Mouse (Mus musculus) hindbrain, embryonic 15.5 days (tissue): ENCODE results near the gene Zfp385b. TPM values are rescaled to one million over a fixed set of nuclear protein-coding genes. Genes with fewer than 3 reads are reported as not detected.

Experiments used
- ATAC-seq: fragments of 200-750 bp; cut with Nextera tagmentation; 2 replicates; pipeline ENCODE4 v1.8.0; 2017; ENCODE audit warnings: low read depth, moderate number of reproducible peaks, moderate TSS enrichment; ENCODE audit not compliant: low FRiP score
- H3K27ac ChIP-seq: fragments of 300-500 bp; sonication (generic); replicated peaks from 2 replicates; pipeline ENCODE4 v1.5.1; 2015; ENCODE audit warnings: mild to moderate bottlenecking, inconsistent platforms
- H3K27me3 ChIP-seq: fragments of 300-500 bp; sonication (generic); 2 replicates; pipeline ENCODE4 v1.6.1; 2015; ENCODE audit warnings: control low read depth, inconsistent platforms
- H3K36me3 ChIP-seq: fragments of 300-500 bp; sonication (generic); 2 replicates; pipeline ENCODE4 v1.6.1; 2015; ENCODE audit warnings: control low read depth, inconsistent platforms
- H3K4me1 ChIP-seq: fragments of 300-500 bp; sonication (generic); replicated peaks from 2 replicates; pipeline ENCODE4 v1.6.1; 2015; ENCODE audit warnings: control low read depth, inconsistent platforms
- H3K4me2 ChIP-seq: fragments of 300-500 bp; sonication (generic); 2 replicates; pipeline ENCODE4 v1.6.1; 2015; ENCODE audit warnings: moderate library complexity, mild to moderate bottlenecking, inconsistent platforms
- H3K4me3 ChIP-seq: fragments of 300-500 bp; sonication (generic); 2 replicates; pipeline ENCODE4 v1.5.1; 2015; ENCODE audit warnings: mild to moderate bottlenecking, inconsistent platforms
- H3K9ac ChIP-seq: fragments of 300-500 bp; sonication (generic); 2 replicates; pipeline ENCODE4 v1.6.1; 2015; ENCODE audit warnings: inconsistent platforms
- H3K9me3 ChIP-seq: fragments of 300-500 bp; sonication (generic); 2 replicates; pipeline ENCODE4 v1.6.1; 2016; ENCODE audit warnings: control low read depth, inconsistent platforms
- WGBS: fragments of 180-500 bp; shearing (Covaris S2); methylation state at CpG from one replicate; pipeline ENCODE4 v1.1.7; 2015; 5-methylcytosine and 5-hydroxymethylcytosine counted together
- polyA plus RNA-seq: library from polyadenylated mRNA; unstranded; fragments of >200 nt; fragmentation: Nextera tagmentation; extraction: Ambion mirVana; gene quantifications from 2 replicates; pipeline ENCODE4 v1.2.1, GENCODE M21; 2015

Zfp385b gene
- polyA plus RNA-seq = 12.9 and 13.3 TPM in 2 replicates

DNA sequence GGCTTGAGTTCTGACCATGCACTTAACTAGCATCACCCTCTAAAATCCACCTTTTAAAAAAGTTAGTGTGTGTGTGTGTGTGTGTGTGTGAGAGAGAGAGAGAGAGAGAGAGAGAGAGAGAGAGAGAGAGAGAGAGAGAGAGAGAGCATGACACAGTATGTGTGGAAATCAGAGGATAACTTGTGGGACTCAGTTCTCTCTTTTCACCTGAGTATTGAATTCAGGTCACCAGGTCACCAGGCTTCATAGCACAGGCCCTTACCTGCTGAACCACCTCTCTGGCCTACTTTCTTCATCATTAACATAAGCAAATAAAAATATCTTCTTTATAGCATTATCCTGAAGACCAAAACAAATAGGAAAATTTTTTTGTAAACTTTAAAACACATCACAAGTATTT lies at the start of gene Zfp385b:
Zfp385b (minus strand) TSS at position 101 of the 400 bp plus-strand sequence.
- no peaks in the 10 kb centered on the region for H3K36me3 ChIP-seq
- ATAC-seq = no peak
- H3K4me3 ChIP-seq = no peak within 1 kb of the TSS
- H3K27me3 ChIP-seq = peaks cover 17% of the 10 kb centered on the region
- no peak within 1 kb of the TSS for H3K4me2 ChIP-seq
- no peak within 1 kb of the TSS for H3K9ac ChIP-seq
- H3K4me1 ChIP-seq = peaks cover 15% of the 10 kb centered on the region
- no peak within 1 kb of the TSS for H3K27ac ChIP-seq
- no peaks in the 10 kb centered on the region for H3K9me3 ChIP-seq

DNA sequence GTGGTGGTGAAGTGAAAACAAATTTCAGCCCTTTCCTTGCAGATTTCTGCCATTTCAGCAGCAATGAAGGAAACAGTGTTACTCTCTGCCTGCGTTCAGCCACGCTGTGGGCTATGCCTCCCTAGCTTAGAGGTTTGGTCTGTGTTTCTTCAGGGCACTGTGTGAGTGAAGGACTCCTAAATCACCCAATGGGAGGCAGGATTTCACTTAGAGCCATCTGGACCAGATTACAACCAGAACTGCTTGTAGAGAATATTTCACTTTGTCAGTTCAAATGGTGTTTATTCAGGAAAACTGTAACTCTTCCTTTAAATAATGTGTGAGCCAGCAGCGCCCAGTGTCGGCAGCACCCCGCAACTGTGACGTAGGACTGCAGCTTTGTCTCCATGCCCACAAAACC lies 44.5 kb upstream of the Zfp385b start:
- Histone ChIP-seq H3K9ac (no peak overlapping the region), H3K4me1 (no peaks in the 10 kb centered on the region), H3K36me3 (no peaks in the 10 kb centered on the region), H3K27me3 (no peaks in the 10 kb centered on the region), H3K9me3 (no peaks in the 10 kb centered on the region), H3K4me2 (no peak overlapping the region), H3K4me3 (no peak overlapping the region), H3K27ac (no peak overlapping the region)
- WGBS = 71% methylated on average over 6 of the region's 6 CpGs
- no peak for ATAC-seq

DNA sequence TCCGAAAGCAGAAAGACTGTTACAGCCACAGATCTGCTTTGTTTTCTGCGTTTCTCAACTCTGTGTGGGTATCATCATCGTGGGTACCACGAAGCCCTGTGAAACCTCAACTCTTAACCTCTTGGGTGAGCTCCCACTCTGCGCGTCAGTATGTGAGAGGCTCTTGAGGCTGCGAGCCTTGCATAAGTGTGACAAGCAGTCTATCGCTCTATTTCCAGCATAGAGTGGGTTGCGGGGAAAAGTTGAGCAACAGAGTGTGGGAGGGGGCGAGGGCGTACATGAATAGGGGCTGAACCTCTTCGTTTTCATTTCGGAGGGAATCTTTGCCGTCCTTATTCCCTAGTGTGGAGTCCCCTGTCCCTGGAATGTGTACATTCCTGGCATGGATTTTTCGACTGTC lies 44.1 kb upstream of the Zfp385b start:
- Histone ChIP-seq H3K9me3 (no peaks in the 10 kb centered on the region), H3K4me2 (no peak overlapping the region), H3K27me3 (no peaks in the 10 kb centered on the region), H3K4me3 (no peak overlapping the region), H3K9ac (no peak overlapping the region), H3K4me1 (no peaks in the 10 kb centered on the region), H3K36me3 (no peaks in the 10 kb centered on the region), H3K27ac (no peak overlapping the region)
- WGBS = 82% methylated on average over 15 of the region's 15 CpGs
- ATAC-seq = no peak

DNA sequence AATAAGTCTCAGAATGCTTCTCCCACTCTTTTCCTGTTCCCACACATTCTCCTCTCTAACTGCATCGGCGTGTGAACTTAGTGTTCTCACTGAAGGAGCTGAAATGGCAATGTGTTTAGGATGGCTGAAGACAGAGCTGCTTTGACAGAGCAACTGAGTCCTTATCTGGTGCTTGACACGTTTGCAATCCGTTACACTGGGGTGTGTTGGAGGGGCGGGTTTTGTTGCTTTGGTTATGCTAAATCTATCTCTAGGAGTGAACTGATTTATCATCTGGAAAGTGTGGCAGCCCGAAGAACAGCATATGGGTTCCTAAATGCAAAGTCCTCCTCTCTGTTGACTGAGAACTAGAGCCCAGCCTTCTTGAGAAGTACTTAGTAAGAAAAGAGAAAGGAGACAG lies 22.0 kb upstream of the Zfp385b start:
- Histone ChIP-seq H3K4me1 (no peaks in the 10 kb centered on the region), H3K4me2 (no peak overlapping the region), H3K36me3 (no peaks in the 10 kb centered on the region), H3K4me3 (no peak overlapping the region), H3K9me3 (no peaks in the 10 kb centered on the region), H3K9ac (no peak overlapping the region), H3K27ac (no peak overlapping the region), H3K27me3 (no peaks in the 10 kb centered on the region)
- WGBS = 66% methylated on average over 6 of the region's 6 CpGs
- no peak for ATAC-seq

DNA sequence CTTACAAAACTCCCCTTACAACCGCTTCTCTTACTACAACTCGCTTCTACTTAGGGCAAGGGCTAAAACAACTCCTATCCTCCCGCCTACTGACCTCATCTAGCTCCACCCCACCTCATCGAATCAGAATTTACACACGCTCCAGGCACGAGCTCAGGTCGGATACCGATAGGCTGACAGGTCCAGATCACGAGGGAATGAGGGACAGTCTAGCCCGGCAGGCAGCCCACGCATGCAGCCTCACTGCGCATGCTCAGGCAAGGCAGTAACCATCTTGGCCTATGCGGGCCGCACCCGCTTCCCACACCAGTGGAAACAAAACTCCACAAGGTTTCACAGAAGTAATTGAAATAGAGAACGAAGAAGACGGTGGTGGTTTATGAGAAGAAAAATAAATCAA lies 20.1 kb upstream of the Zfp385b start:
- WGBS = 92% methylated on average over 17 of the region's 17 CpGs
- H3K9ac ChIP-seq = no peak overlapping the region
- no peak overlapping the region for H3K4me3 ChIP-seq
- H3K27me3 ChIP-seq = no peaks in the 10 kb centered on the region
- no peaks in the 10 kb centered on the region for H3K36me3 ChIP-seq
- no peak overlapping the region for H3K4me2 ChIP-seq
- H3K4me1 ChIP-seq = no peaks in the 10 kb centered on the region
- no peak overlapping the region for H3K27ac ChIP-seq
- H3K9me3 ChIP-seq = no peaks in the 10 kb centered on the region
- no peak for ATAC-seq

DNA sequence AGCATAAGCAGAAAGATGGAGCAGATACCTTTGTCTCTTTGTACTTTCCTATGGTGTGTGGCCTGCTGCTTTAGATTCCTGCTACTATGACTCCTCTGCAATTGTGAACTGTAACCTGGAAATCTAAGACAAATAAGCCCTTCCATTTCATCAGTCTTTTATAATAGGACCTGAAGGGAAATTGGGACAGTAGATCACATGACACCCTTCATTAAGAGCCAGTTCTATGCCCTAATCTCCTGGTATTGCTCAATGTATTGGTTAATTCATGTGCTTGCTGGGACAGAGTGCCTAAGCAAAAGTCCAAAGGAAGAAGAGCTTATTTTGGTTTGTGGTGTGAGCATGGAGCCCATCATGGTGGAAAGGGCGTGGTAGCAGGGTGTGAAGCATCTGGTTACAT lies 19.2 kb upstream of the Zfp385b start:
- no peak for ATAC-seq
- WGBS = 96% methylated on average over 1 of the region's 1 CpGs
- Histone ChIP-seq H3K4me2 (no peak overlapping the region), H3K9ac (no peak overlapping the region), H3K4me3 (no peak overlapping the region), H3K27ac (no peak overlapping the region), H3K4me1 (no peaks in the 10 kb centered on the region), H3K9me3 (no peaks in the 10 kb centered on the region), H3K36me3 (no peaks in the 10 kb centered on the region), H3K27me3 (no peaks in the 10 kb centered on the region)

DNA sequence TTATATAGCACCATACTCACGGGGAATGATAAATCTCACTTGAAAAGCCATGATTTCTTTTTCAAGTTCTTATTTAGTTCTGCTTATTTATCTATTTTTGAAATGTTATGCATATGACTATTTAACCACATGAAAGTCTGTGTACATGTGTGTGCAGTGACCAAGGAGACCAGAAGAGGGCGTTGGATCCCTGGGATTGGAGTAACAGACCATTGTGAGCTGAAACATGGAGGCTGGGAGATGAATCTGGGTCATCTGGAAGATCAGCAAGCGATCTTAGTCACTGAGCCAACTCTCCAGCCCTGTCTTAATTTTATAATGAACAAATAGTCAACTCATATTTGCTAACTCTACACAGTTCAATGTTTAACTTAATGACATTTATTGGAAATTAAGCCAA lies 16.3 kb upstream of the Zfp385b start:
- H3K36me3 ChIP-seq = no peaks in the 10 kb centered on the region
- WGBS = 59% methylated on average over 3 of the region's 3 CpGs
- no peak overlapping the region for H3K4me2 ChIP-seq
- H3K9ac ChIP-seq = no peak overlapping the region
- no peaks in the 10 kb centered on the region for H3K4me1 ChIP-seq
- H3K27ac ChIP-seq = no peak overlapping the region
- H3K9me3 ChIP-seq = no peaks in the 10 kb centered on the region
- no peaks in the 10 kb centered on the region for H3K27me3 ChIP-seq
- no peak for ATAC-seq
- no peak overlapping the region for H3K4me3 ChIP-seq

DNA sequence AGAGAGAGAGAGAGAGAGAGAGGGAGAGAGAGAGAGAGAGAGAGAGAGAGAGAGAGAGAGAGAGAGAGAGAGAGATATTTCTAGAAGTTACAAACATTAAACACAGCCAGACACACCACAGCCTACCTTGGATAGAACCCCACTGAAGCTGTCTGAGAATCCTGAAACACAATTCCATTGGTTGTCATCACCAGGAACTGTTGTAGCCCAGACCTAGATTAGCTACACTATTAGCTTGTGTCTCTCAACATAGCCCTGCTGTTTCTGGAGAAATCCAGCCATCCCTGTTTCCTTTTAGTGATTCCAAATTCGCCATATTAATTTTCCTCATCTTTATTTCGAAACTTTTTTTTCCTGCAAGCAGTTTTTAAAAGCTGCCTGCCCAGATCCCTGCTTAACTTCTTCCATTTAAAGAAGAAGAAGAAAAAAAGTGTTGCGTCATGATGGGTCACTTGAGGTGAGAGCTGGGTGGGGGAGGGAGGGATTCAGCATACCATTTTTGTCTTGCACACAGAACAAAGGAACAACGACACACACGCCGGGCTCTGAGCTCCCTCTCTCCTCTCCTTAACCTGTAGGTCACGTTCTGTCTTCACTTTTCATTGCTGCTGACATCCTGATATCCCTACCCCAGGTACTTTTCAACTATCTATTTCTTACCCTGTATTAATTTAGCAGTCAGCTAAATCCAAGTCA lies 6.8 kb upstream of the Zfp385b start:
- no peak overlapping the region for H3K4me2 ChIP-seq
- no peaks in the 10 kb centered on the region for H3K27me3 ChIP-seq
- WGBS = 52% methylated on average over 7 of the region's 7 CpGs
- H3K36me3 ChIP-seq = no peaks in the 10 kb centered on the region
- no peaks in the 10 kb centered on the region for H3K4me1 ChIP-seq
- no peak overlapping the region for H3K4me3 ChIP-seq
- no peaks in the 10 kb centered on the region for H3K9me3 ChIP-seq
- no peak for ATAC-seq
- H3K27ac ChIP-seq = no peak overlapping the region
- H3K9ac ChIP-seq = no peak overlapping the region

DNA sequence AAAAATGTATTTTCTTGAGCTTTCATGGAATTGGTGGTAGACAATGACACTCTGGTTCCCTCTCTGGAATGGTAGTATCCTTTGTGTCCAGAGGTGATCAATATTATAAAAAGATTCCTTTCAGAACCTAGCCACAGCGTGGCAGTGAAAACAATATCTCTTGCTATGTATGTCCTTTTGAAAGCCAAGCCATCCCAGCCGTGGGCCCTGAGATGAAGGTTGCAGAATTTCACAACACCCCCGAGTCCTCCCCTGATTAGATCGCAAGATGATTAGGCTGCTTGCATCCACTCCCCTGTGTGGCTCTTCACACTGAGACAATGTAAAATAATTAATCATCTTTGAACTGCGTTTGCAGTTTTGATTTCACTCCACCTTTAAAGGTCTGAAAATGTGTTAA lies 3.6 kb upstream of the Zfp385b start:
- Histone ChIP-seq H3K9ac (no peak overlapping the region), H3K27me3 (peaks cover 13% of the 10 kb centered on the region), H3K36me3 (no peaks in the 10 kb centered on the region), H3K27ac (no peak overlapping the region), H3K4me3 (no peak overlapping the region), H3K4me1 (no peaks in the 10 kb centered on the region), H3K9me3 (no peaks in the 10 kb centered on the region), H3K4me2 (no peak overlapping the region)
- WGBS = 78% methylated on average over 5 of the region's 5 CpGs
- ATAC-seq = no peak

DNA sequence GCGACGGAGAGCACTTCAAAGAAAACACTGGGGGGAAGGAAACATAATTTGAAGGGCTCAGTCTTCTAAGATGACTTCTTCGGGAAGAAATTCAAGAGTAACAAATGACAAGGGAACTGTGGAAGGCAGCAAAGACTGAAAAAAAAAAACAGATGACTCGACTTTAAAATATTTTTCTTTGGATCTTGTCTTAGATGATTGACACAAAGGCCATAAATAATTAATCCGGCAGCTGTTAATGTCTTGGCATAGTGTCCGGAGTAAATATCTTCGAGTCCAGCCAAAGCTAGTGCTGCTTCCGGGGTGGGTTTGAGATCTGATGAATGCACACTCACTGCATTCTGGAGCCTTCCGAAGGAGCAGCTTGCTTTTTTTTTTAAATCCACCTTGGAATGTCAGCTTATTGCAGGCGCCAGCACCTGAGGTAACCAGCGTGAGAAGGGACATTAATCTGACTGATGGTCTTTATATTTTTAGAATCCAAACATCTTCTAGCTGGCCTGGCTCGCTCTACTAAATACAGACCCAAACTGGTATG lies 2.0 kb downstream of the Zfp385b start:
- no peaks in the 10 kb centered on the region for H3K36me3 ChIP-seq
- peaks cover 19% of the 10 kb centered on the region for H3K27me3 ChIP-seq
- peaks cover 15% of the 10 kb centered on the region for H3K4me1 ChIP-seq
- H3K4me2 ChIP-seq = peak overlapping the region; percentile 99
- no peaks in the 10 kb centered on the region for H3K9me3 ChIP-seq
- H3K9ac ChIP-seq = peak overlapping the region; percentile 66
- WGBS = 26% methylated on average over 12 of the region's 12 CpGs
- H3K4me3 ChIP-seq = peak overlapping the region; percentile 83
- no peak for ATAC-seq
- H3K27ac ChIP-seq = peak overlapping the region; percentile 42; the same call in 1 of the 2 replicates

DNA sequence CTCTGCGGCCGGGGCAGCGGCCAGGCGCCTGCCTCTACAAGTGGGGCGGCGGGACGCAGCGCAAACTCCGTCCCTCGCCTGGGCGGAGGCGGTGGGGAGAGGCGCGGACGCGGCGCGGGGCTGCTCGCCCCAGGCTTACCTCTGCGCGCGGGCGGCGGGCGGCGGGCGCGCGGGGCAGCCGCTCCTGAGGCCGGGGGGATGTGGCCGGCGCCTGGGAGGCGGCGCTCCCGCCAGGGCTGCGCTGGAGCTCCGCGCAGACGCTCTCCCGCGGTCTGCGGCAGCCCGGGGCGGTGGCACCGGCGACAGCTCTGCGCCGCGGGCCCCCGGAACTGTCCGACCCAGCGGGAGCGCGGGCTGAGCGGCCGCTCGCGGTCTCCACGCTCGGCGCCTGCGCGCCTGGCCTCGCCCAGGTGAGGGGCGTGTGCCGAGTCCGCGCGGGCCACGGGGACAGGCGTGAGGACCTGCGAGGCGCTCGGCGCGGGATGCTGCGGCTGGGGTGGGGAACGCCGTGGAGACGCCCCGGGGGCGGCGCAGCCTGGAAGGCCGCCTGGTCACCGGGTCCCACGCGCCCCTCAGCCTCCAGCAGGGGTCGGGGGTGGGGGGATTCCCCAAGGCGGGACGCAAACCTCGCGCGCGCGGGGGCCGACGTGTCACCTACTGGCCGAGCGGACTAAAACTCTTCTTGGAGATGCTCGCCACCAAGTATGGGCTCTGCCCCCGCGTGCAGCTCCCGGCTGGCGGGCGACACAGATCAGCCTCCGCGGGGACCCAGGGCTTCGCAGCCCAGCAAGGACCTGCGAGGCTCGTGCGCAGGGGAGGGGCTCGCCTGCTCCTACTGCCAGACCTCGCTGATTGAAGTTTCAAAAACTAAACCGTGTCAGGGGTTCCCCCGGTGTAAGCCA lies 2.8 kb downstream of the Zfp385b start:
- peaks cover 15% of the 10 kb centered on the region for H3K4me1 ChIP-seq
- peak; percentile 92 for ATAC-seq
- no peaks in the 10 kb centered on the region for H3K9me3 ChIP-seq
- H3K4me3 ChIP-seq = peak overlapping the region; percentile 83
- no peaks in the 10 kb centered on the region for H3K36me3 ChIP-seq
- peak overlapping the region; percentile 66 for H3K9ac ChIP-seq
- peak overlapping the region; percentile 99 for H3K4me2 ChIP-seq
- H3K27ac ChIP-seq = peak overlapping the region; percentile 42
- H3K27me3 ChIP-seq = peaks cover 19% of the 10 kb centered on the region
- under 1% methylated on average over 100 of the region's 116 CpGs for WGBS

DNA sequence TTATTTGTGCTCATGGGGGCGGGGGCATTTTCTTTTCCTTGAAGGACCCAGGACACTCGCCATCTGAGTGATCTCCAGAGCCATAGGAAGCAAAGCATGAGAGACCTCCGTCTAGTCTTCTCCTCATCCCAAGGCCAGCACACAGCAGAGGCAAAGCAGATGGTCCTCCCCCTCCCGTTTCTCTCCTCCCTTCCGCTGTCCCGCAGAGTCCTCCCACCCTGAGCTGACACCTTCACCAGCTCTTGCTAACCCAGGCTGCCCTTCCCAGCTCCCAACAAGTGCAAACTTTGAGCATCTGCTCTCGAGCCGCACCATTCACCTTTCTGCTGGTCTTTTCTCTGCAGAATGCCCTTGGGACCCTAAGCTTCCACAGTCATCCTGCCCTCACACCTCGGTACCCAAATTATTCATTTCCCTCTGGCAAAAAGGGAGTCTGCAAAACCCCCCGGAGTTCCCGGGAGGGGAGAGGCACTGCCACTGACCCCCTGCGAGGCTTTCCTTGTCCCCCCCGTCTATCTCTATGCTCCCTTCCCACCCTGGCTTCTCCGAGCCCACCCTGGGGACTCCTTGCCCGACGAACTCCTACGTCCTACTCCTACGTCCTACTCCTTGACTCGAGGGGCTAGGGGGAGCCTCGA lies 3.5 kb downstream of the Zfp385b start:
- 6% methylated on average over 20 of the region's 20 CpGs for WGBS
- Histone ChIP-seq H3K9me3 (no peaks in the 10 kb centered on the region), H3K4me3 (peak overlapping the region; percentile 83), H3K27ac (peak overlapping the region; percentile 42), H3K27me3 (peaks cover 19% of the 10 kb centered on the region), H3K4me2 (peak overlapping the region; percentile 99), H3K4me1 (peaks cover 15% of the 10 kb centered on the region), H3K36me3 (no peaks in the 10 kb centered on the region), H3K9ac (peak overlapping the region; percentile 66)
- ATAC-seq = peak; percentile 4; the same call in 1 of the 2 replicates
